Mouse (Mus musculus): ENCODE results near the gene Ccdc12. TPM values are rescaled to one million over a fixed set of nuclear protein-coding genes. Genes with fewer than 3 reads are reported as not detected.

Ccdc12 gene
- total RNA-seq, 2 experiments from 2014 or later = 69.6 to 78.9 TPM

- DNase-seq = no peak
- intact Hi-C loops (cut with DNase I) = loop anchor here (5.0 kb wide), 1 partner anchor 229 kb away; no protein-coding TSS in a partner anchor
Observed at GRCm38 (mm10) chr9:110643787-110644186, 12.5 kb upstream of the Ccdc12 start.

GRCm38 (mm10) chr9:110644295-110644694, 12.0 kb upstream of the Ccdc12 start:
- no peak for DNase-seq
- intact Hi-C loops (cut with DNase I) = loop anchor here (5.0 kb wide), 1 partner anchor 228 kb away; no protein-coding TSS in a partner anchor

GRCm38 (mm10) chr9:110645219-110645618, 11.1 kb upstream of the Ccdc12 start:
- DNase-seq = no peak
- intact Hi-C loops (cut with DNase I) = no loop called here

GRCm38 (mm10) chr9:110649775-110650174, 6.5 kb upstream of the Ccdc12 start:
- no peak for DNase-seq
- intact Hi-C loops (cut with DNase I) = loop anchor here (5.0 kb wide), 1 partner anchor 58 kb away; no protein-coding TSS in a partner anchor

GRCm38 (mm10) chr9:110651931-110652722, 4.2 kb upstream of the Ccdc12 start:
- peak; percentile 57 for DNase-seq
- intact Hi-C loops (cut with DNase I) = loop anchor here (5.0 kb wide), 1 partner anchor 55 kb away; no protein-coding TSS in a partner anchor

- no peak for DNase-seq
- intact Hi-C loops (cut with DNase I) = loop anchor here (5.0 kb wide), 1 partner anchor 54 kb away; no protein-coding TSS in a partner anchor
Observed at GRCm38 (mm10) chr9:110652963-110653654, 3.2 kb upstream of the Ccdc12 start.

GRCm38 (mm10) chr9:110653655-110654461, 2.4 kb upstream of the Ccdc12 start, which contains the start of gene Nbeal2:
Nbeal2 (minus strand) TSS chr9:110654161.
- intact Hi-C loops (cut with DNase I) = loop anchor here (5.0 kb wide), 1 partner anchor 53 kb away; no protein-coding TSS in a partner anchor
- peak; percentile 95 to 96 for DNase-seq

GRCm38 (mm10) chr9:110654726-110655650, 1.3 kb upstream of the Ccdc12 start:
- DNase-seq = no peak
- intact Hi-C loops (cut with DNase I) = loop anchor here (5.0 kb wide), 1 partner anchor 52 kb away; no protein-coding TSS in a partner anchor

GRCm38 (mm10) chr9:110655651-110656007, 674 bp upstream of the Ccdc12 start:
- no peak for DNase-seq
- intact Hi-C loops (cut with DNase I) = loop anchor here (2.0 kb wide), 1 partner anchor 17 kb away; no protein-coding TSS in a partner anchor

- DNase-seq = peak; percentile 57 to 72
- intact Hi-C loops (cut with DNase I) = loop anchor here (2.0 kb wide), 2 partner anchors 15 to 23 kb away; no protein-coding TSS in a partner anchor
Observed at GRCm38 (mm10) chr9:110657474-110658078, 1.3 kb downstream of the Ccdc12 start.

GRCm38 (mm10) chr9:110659521-110659920, 3.2 kb downstream of the Ccdc12 start:
- intact Hi-C loops (cut with DNase I) = loop anchor here (2.0 kb wide), 1 partner anchor 21 kb away; no protein-coding TSS in a partner anchor
- no peak for DNase-seq

- DNase-seq = no peak
- intact Hi-C loops (cut with DNase I) = no loop called here
Observed at GRCm38 (mm10) chr9:110660208-110660607, 3.9 kb downstream of the Ccdc12 start.

- intact Hi-C loops (cut with DNase I) = no loop called here
- no peak for DNase-seq
Observed at GRCm38 (mm10) chr9:110660856-110661612, 4.7 kb downstream of the Ccdc12 start.

- DNase-seq = no peak
- intact Hi-C loops (cut with DNase I) = no loop called here
Observed at GRCm38 (mm10) chr9:110662844-110663243, 6.5 kb downstream of the Ccdc12 start.

- peak; percentile 57 to 60 for DNase-seq
- intact Hi-C loops (cut with DNase I) = no loop called here
Observed at GRCm38 (mm10) chr9:110665912-110666311, 9.6 kb downstream of the Ccdc12 start.

GRCm38 (mm10) chr9:110666374-110666773, 10.1 kb downstream of the Ccdc12 start:
- intact Hi-C loops (cut with DNase I) = no loop called here
- DNase-seq = no peak

GRCm38 (mm10) chr9:110667219-110667836, 11.0 kb downstream of the Ccdc12 start:
- DNase-seq = no peak
- intact Hi-C loops (cut with DNase I) = no loop called here
